Mouse (Mus musculus) splenic B cell, adult 2 months (primary cell): ENCODE measurements around the gene C8a.

Experiments
- DNase-seq: peaks from one replicate; pipeline ENCODE4 v3.0.0-alpha.2; 2011; ENCODE audit warnings: low read depth, low spot score
- H3K27me3 ChIP-seq: 2 replicates; pipeline ENCODE4 v1.6.1; 2012; ENCODE audit warnings: mild to moderate bottlenecking, low read length, moderate library complexity, mixed read lengths; ENCODE audit not compliant: control insufficient read depth, poor library complexity, insufficient read depth, severe bottlenecking
- H3K36me3 ChIP-seq: 2 replicates; pipeline ENCODE4 v1.6.1; 2012; ENCODE audit warnings: mild to moderate bottlenecking, low read length, moderate library complexity, mixed read lengths; ENCODE audit not compliant: control insufficient read depth, poor library complexity, insufficient read depth, severe bottlenecking

The C8a gene

GRCm38 (mm10) chr4:104817509-104817908, 58.7 kb downstream of the C8a start:
- H3K27me3 ChIP-seq: no peaks in the 10 kb centered on the region
- DNase-seq: no peak
- H3K36me3 ChIP-seq: no peaks in the 10 kb centered on the region

DNA sequence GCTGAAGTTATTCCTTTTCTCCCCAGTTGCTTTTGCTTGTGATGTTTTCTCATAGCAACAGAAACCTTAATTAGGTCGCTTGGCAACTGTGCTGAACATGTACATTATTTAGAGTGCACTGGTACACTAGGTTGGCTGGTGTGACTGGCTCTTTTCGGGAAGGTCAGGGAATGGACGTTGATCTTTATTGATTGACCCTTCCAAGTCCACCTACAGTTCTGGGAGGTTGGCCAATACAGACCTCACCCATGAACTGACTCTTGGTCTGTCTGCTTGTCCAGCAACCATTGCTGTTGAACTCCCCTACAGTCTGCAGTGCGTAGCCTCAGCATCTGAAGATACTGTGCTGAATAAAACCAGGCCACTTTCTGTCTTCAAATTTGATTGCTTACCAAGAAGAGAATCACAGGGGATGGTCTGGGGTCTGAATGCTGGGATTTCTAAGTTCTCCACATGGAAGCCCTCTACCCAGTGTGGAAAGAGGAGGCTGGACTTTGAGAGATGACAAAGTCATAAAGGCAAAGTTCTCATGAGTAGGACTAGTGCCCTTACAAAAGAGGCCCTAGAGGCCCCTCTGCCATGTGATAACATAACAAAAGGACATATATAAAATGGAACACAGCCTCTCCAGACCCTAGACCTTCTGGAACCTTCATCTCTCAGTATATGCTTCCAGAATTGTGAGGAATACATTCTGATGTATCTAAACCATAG, 59.5 kb downstream of the C8a start:
- no peak for DNase-seq
- H3K36me3 ChIP-seq: no peaks in the 10 kb centered on the region
- H3K27me3 ChIP-seq: no peaks in the 10 kb centered on the region

DNA sequence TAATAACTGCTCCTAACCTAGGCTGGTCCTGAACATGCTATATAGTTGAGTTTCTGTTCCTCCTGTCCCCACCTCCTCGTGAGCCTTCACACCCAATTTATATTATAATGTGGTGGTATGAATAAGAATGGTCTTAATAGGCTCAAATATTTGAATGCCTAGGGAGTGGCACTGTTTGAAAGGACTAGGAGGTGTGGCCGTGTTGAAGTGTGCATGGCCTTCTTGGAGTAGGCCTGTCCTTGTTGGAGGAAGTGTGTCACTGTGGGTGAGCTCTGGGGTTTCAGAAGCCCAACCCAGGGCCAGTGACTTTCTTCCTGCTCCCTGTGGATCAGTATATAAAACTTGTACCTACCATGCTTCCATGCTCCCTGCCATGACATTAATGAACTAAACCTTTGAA, 62.6 kb downstream of the C8a start:
- Histone ChIP-seq H3K36me3 (no peaks in the 10 kb centered on the region), H3K27me3 (no peaks in the 10 kb centered on the region)
- no peak for DNase-seq

DNA sequence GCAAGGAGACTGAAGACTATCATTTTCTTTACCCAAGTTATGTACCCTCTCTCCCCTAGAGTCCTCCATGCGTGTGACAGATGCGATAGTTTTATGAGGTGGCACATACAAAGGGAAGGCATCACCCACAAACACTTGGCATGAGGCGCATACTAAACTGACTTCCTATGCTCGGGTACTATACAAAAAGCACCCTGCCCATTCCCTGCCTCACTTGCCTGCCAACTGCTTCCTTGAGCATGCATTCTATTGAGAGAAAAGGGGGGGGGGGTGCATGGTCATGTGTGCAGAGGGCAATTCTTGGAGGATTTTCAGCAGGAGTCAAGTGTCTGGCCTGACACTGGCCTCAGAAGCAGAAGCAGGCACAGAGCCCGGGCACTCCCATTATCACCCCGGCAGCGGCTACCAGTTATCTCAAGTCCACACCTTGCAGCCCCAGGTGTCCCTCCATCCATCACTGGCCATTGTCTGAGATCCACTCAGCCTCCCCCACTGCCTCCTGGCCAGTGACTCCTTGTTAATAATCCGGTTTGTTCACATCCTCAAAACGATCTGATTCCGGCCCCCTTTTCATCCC, 65.4 kb downstream of the C8a start:
- no peaks in the 10 kb centered on the region for H3K27me3 ChIP-seq
- DNase-seq: no peak
- H3K36me3 ChIP-seq: no peaks in the 10 kb centered on the region

- DNase-seq: no peak
- no peaks in the 10 kb centered on the region for H3K27me3 ChIP-seq
- H3K36me3 ChIP-seq: no peaks in the 10 kb centered on the region
Measured at GRCm38 (mm10) chr4:104805414-104806257, 70.6 kb downstream of the C8a start.

- Histone ChIP-seq H3K27me3 (no peaks in the 10 kb centered on the region), H3K36me3 (no peaks in the 10 kb centered on the region)
- DNase-seq: no peak
Measured at GRCm38 (mm10) chr4:104804100-104804499, 72.1 kb downstream of the C8a start.

- Histone ChIP-seq H3K36me3 (no peaks in the 10 kb centered on the region), H3K27me3 (no peaks in the 10 kb centered on the region)
- no peak for DNase-seq
Measured at GRCm38 (mm10) chr4:104801625-104802024, 74.6 kb downstream of the C8a start.

DNA sequence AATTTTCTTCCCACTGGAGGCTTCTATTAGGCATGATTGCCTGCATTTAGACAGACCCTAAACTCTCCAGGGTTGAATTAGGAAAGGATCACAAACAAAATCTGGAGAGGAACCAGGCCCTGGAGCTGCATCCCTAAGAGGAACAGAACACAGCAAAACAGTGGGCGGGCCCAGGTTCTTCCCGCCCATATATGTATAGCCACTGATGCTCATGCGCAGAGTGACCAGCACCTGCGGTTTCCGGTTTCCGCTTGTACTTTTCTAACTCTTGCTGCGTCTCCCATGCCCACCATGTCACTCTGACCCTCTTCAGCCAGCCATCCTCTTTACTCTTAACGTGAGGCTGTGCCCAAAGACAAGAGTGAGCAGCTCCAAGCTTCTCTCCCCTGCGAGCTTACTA, 77.2 kb downstream of the C8a start:
- no peaks in the 10 kb centered on the region for H3K36me3 ChIP-seq
- DNase-seq: no peak
- no peaks in the 10 kb centered on the region for H3K27me3 ChIP-seq

GRCm38 (mm10) chr4:104792111-104792510, 84.1 kb downstream of the C8a start:
- H3K27me3 ChIP-seq: no peaks in the 10 kb centered on the region
- no peaks in the 10 kb centered on the region for H3K36me3 ChIP-seq
- DNase-seq: no peak

- H3K36me3 ChIP-seq: no peaks in the 10 kb centered on the region
- no peak for DNase-seq
- no peaks in the 10 kb centered on the region for H3K27me3 ChIP-seq
Measured at GRCm38 (mm10) chr4:104782346-104782745, 93.9 kb downstream of the C8a start.

DNA sequence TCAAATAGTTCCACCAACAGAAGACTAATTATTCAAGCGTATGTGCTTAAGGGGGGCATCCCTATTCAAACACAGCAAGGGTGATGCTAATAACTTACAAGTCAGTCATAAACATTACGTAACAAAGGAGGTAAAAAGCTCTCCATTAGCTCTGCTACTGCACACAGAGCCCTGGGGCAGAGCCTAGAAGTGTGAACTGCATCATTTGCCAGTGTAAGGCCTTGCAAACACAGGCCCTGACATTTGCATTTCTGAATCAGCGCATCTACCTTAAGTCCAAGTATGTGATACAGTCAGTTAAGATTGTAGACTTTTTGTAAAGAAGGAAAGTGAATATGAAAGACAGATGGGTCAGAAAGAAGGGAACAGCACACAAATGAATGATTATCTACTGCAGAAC, 94.8 kb downstream of the C8a start:
- Histone ChIP-seq H3K27me3 (no peaks in the 10 kb centered on the region), H3K36me3 (no peaks in the 10 kb centered on the region)
- DNase-seq: no peak

DNA sequence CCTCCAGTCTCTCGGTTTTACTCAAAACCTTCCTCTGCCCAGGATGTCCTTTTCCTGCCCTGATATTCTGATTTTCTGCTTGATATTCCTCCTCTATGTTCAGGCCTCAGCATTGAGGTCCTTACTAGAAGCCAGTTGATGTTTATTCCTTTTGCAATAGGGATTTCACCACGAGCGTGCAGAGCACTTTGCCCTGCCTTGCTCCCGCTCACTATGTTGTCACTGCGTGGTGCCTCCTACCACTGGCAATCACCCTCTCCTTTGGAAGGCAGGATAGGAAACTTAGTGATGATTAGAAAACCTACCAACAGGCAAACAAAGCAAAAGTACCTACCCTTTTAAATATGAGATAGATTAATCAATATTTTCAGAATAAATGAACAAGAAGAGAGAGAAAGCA, 96.7 kb downstream of the C8a start:
- DNase-seq: no peak
- Histone ChIP-seq H3K27me3 (no peaks in the 10 kb centered on the region), H3K36me3 (no peaks in the 10 kb centered on the region)

GRCm38 (mm10) chr4:104775601-104776000, 100.6 kb downstream of the C8a start:
- H3K27me3 ChIP-seq: no peaks in the 10 kb centered on the region
- DNase-seq: no peak

GRCm38 (mm10) chr4:104770331-104770730, 105.9 kb downstream of the C8a start:
- Histone ChIP-seq H3K27me3 (no peaks in the 10 kb centered on the region), H3K36me3 (no peaks in the 10 kb centered on the region)
- no peak for DNase-seq

More at GRCm38 (mm10) chr4:104775601-104776000, 100.6 kb downstream of the C8a start:
- H3K36me3 ChIP-seq: no peaks in the 10 kb centered on the region

- no peak for DNase-seq
- no peaks in the 10 kb centered on the region for H3K36me3 ChIP-seq
- no peaks in the 10 kb centered on the region for H3K27me3 ChIP-seq
Measured at GRCm38 (mm10) chr4:104769602-104770001, 106.6 kb downstream of the C8a start.
